In the genomic region with DNA sequence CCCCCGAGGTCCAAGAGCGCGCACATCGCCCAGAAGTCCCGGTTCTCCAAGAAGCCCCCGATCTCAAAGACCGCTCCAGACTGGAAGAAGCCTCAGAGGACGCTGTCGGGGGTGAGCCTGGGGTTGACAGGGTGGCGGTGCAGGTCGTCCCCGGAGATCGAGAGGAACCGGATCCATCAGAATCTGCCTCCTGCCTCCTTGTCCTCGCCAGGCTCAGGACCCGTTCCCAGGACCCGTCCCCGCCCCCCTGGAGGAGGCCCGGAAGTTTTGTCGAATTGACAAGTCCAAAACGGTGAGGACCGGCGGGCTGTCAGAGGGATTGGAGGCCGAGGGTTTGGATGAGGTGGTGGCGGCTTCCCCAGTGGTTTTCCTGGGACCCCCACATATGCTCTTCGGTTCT, we compare ENCODE assay signal across 8 mouse cellular contexts. TPM values are rescaled to one million over a fixed set of nuclear protein-coding genes. Genes with fewer than 3 reads are reported as not detected.
A peak's percentile ranks its signal among the peaks of the same experiment; 100 is the strongest.
DNase-seq lines count a peak whose midpoint lies in the region; ATAC-seq and TF ChIP-seq lines count a peak whose summit lies in the region.

No protein-coding gene starts in this region.

- 2% methylated on average over 26 of the region's 26 CpGs for WGBS in embryonic facial prominence, embryonic 12.5 days
- WGBS in limb, embryonic 10.5 days = 2% methylated on average over 26 of the region's 26 CpGs
- 2% methylated on average over 26 of the region's 26 CpGs for WGBS in stomach, embryonic 14.5 days

- peak; percentile 45 for DNase-seq in gastrocnemius, adult 2 months
- DNase-seq in gastrocnemius, adult 18-20 months (ENCODE audit: low spot score) = no peak
- DNase-seq in 3T3-L1 (ENCODE audit: low read depth, low spot score) = peak; percentile 63
- no peak for DNase-seq in limb, embryonic 10.5 days (ENCODE audit: low spot score)
- no peak for DNase-seq in right cerebral cortex, postnatal 4 days

- no peaks in the 10 kb centered on the region for H3K27me3 ChIP-seq in embryonic facial prominence, embryonic 12.5 days
- no peaks in the 10 kb centered on the region for H3K27me3 ChIP-seq in limb, embryonic 10.5 days (ENCODE audit: low read depth, poor library complexity, severe bottlenecking)
- no peaks in the 10 kb centered on the region for H3K27me3 ChIP-seq in stomach, embryonic 14.5 days (ENCODE audit: control insufficient read depth, insufficient read depth, low read length)

- H3K4me1 ChIP-seq in embryonic facial prominence, embryonic 12.5 days = peaks cover 14% of the 10 kb centered on the region
- peaks cover 24% of the 10 kb centered on the region for H3K4me1 ChIP-seq in limb, embryonic 10.5 days
- peaks cover 14% of the 10 kb centered on the region; the same call in 1 of the 2 replicates for H3K4me1 ChIP-seq in stomach, embryonic 14.5 days (ENCODE audit: control insufficient read depth, insufficient read depth, low read length)

- intact Hi-C loops in gastrocnemius, adult 2 months (cut with DNase I) = loop anchor here (2.0 kb wide), 1 partner anchor 14 kb away; a partner anchor contains a TSS

- H3K4me2 ChIP-seq in embryonic facial prominence, embryonic 12.5 days (replicated peaks) = peak overlapping the region; percentile 92
- peak overlapping the region; percentile 97 for H3K4me2 ChIP-seq in stomach, embryonic 14.5 days (replicated peaks; ENCODE audit: low read depth, low read length)

- no peak for ATAC-seq in embryonic facial prominence, embryonic 12.5 days (ENCODE audit: insufficient number of reproducible peaks, insufficient read depth, low FRiP score, low TSS enrichment)
- ATAC-seq in stomach, embryonic 14.5 days (ENCODE audit: insufficient number of reproducible peaks, insufficient read depth, low FRiP score, low read depth) = no peak
- no peak for ATAC-seq in frontal cortex, adult (ENCODE audit: low TSS enrichment)

- peak overlapping the region; percentile 97 for H3K4me3 ChIP-seq in gastrocnemius, adult 2 months
- peak overlapping the region; percentile 79 for H3K4me3 ChIP-seq in embryonic facial prominence, embryonic 12.5 days
- H3K4me3 ChIP-seq in limb, embryonic 10.5 days = peak overlapping the region; percentile 90
- peak overlapping the region; percentile 87 for H3K4me3 ChIP-seq in stomach, embryonic 14.5 days (ENCODE audit: low read depth, low read length)

- peaks cover 40% of the 10 kb centered on the region for H3K36me3 ChIP-seq in embryonic facial prominence, embryonic 12.5 days
- H3K36me3 ChIP-seq in limb, embryonic 10.5 days = peaks cover 74% of the 10 kb centered on the region
- H3K36me3 ChIP-seq in stomach, embryonic 14.5 days (ENCODE audit: control insufficient read depth, insufficient read depth, low read length) = peaks cover 26% of the 10 kb centered on the region; the same call in 1 of the 2 replicates

- H3K9ac ChIP-seq in embryonic facial prominence, embryonic 12.5 days = peak overlapping the region; percentile 71
- peak overlapping the region; percentile 71 for H3K9ac ChIP-seq in stomach, embryonic 14.5 days (replicated peaks; ENCODE audit: low read depth, low read length)

- H3K9me3 ChIP-seq in embryonic facial prominence, embryonic 12.5 days = no peaks in the 10 kb centered on the region
- H3K9me3 ChIP-seq in limb, embryonic 10.5 days (replicated peaks) = no peaks in the 10 kb centered on the region
- no peaks in the 10 kb centered on the region for H3K9me3 ChIP-seq in stomach, embryonic 14.5 days (ENCODE audit: control insufficient read depth, low read depth, low read length)

- no peak for TF ChIP-seq CTCF in gastrocnemius, adult 2 months (IDR thresholded peaks at IDR 0.05)

- H3K27ac ChIP-seq in gastrocnemius, adult 2 months = peak overlapping the region; percentile 96
- H3K27ac ChIP-seq in embryonic facial prominence, embryonic 12.5 days = no peak overlapping the region
- H3K27ac ChIP-seq in limb, embryonic 10.5 days = peak overlapping the region; percentile 86
- H3K27ac ChIP-seq in stomach, embryonic 14.5 days (ENCODE audit: low read length) = no peak overlapping the region

RNA-seq across cellular contexts. Expression of a gene that starts 0.5 kb away (rescaled TPM):
- total RNA-seq in gastrocnemius, adult 2 months (2021) = 1 to 10 TPM; 8.6 to 8.8 TPM
- 1 to 10 TPM; 8.7 to 8.8 TPM for total RNA-seq in gastrocnemius, adult 18-20 months (2021)
- polyA plus RNA-seq in embryonic facial prominence, embryonic 12.5 days (2016; fragmentation: Nextera tagmentation; extraction: Ambion mirVana) = 44.9 and 49.6 TPM in 2 replicates
- 61.7 and 78.2 TPM in 2 replicates for polyA plus RNA-seq in limb, embryonic 10.5 days (2016; fragmentation: Nextera tagmentation; extraction: Ambion mirVana)
- 19.0 and 23.0 TPM in 2 replicates for polyA plus RNA-seq in stomach, embryonic 14.5 days (2014; fragmentation: Nextera tagmentation; extraction: Ambion mirVana)

RNA-seq across cellular contexts. Expression of a gene that starts 0.8 kb away (rescaled TPM):
- 10 to 100 TPM; 51.2 to 67.6 TPM for total RNA-seq in gastrocnemius, adult 2 months (2021)
- total RNA-seq in gastrocnemius, adult 18-20 months (2021) = 10 to 100 TPM; 64.8 to 68.8 TPM
- polyA plus RNA-seq in embryonic facial prominence, embryonic 12.5 days (2016; fragmentation: Nextera tagmentation; extraction: Ambion mirVana) = 184 and 192 TPM in 2 replicates
- 212 and 258 TPM in 2 replicates for polyA plus RNA-seq in limb, embryonic 10.5 days (2016; fragmentation: Nextera tagmentation; extraction: Ambion mirVana)
- 141 and 152 TPM in 2 replicates for polyA plus RNA-seq in stomach, embryonic 14.5 days (2014; fragmentation: Nextera tagmentation; extraction: Ambion mirVana)

RNA-seq across cellular contexts. Expression of a gene that starts 10.3 kb away (rescaled TPM):
- total RNA-seq in gastrocnemius, adult 2 months (2021) = 1 to 10 TPM; 1.3 to 1.4 TPM
- 1 to 10 TPM; 1.5 to 1.7 TPM for total RNA-seq in gastrocnemius, adult 18-20 months (2021)
- polyA plus RNA-seq in embryonic facial prominence, embryonic 12.5 days (2016; fragmentation: Nextera tagmentation; extraction: Ambion mirVana) = 5.5 and 6.3 TPM in 2 replicates
- 2.9 and 3.9 TPM in 2 replicates for polyA plus RNA-seq in limb, embryonic 10.5 days (2016; fragmentation: Nextera tagmentation; extraction: Ambion mirVana)
- 2.8 and 2.9 TPM in 2 replicates for polyA plus RNA-seq in stomach, embryonic 14.5 days (2014; fragmentation: Nextera tagmentation; extraction: Ambion mirVana)

RNA-seq across cellular contexts. Expression of a gene that starts 11.6 kb away (rescaled TPM):
- 10 to 100 TPM; 31.4 to 34.0 TPM for total RNA-seq in gastrocnemius, adult 2 months (2021)
- total RNA-seq in gastrocnemius, adult 18-20 months (2021) = 10 to 100 TPM; 26.4 to 31.9 TPM
- 60.9 and 64.8 TPM in 2 replicates for polyA plus RNA-seq in embryonic facial prominence, embryonic 12.5 days (2016; fragmentation: Nextera tagmentation; extraction: Ambion mirVana)
- polyA plus RNA-seq in limb, embryonic 10.5 days (2016; fragmentation: Nextera tagmentation; extraction: Ambion mirVana) = 43.2 and 43.9 TPM in 2 replicates
- 38.4 and 39.8 TPM in 2 replicates for polyA plus RNA-seq in stomach, embryonic 14.5 days (2014; fragmentation: Nextera tagmentation; extraction: Ambion mirVana)

RNA-seq across cellular contexts. Expression of a gene that starts 14.6 kb away (rescaled TPM):
- total RNA-seq in gastrocnemius, adult 2 months (2021) = 10 to 100 TPM; 31.7 to 33.4 TPM
- total RNA-seq in gastrocnemius, adult 18-20 months (2021) = 10 to 100 TPM; 29.6 to 33.5 TPM
- 55.2 and 55.9 TPM in 2 replicates for polyA plus RNA-seq in embryonic facial prominence, embryonic 12.5 days (2016; fragmentation: Nextera tagmentation; extraction: Ambion mirVana)
- polyA plus RNA-seq in limb, embryonic 10.5 days (2016; fragmentation: Nextera tagmentation; extraction: Ambion mirVana) = 49.8 and 50.3 TPM in 2 replicates
- polyA plus RNA-seq in stomach, embryonic 14.5 days (2014; fragmentation: Nextera tagmentation; extraction: Ambion mirVana) = 31.5 and 34.8 TPM in 2 replicates

Comparison
In these comparisons a context has a peak if more than half of its experiments do, and no peak if none do; other contexts are left out.
1. DNase-seq: peak in gastrocnemius, adult 2 months (single experiment) and 3T3-L1 (single experiment); none in gastrocnemius, adult 18-20 months (single experiment), limb, embryonic 10.5 days (single experiment) and right cerebral cortex, postnatal 4 days (single experiment).
2. H3K27ac ChIP-seq: peak in gastrocnemius, adult 2 months (single experiment) and limb, embryonic 10.5 days (single experiment); none in embryonic facial prominence, embryonic 12.5 days (single experiment) and stomach, embryonic 14.5 days (single experiment).
3. Peak in every context shown above with its lines, with median percentiles within 50 percentile points of each other: H3K4me3 ChIP-seq.